Mouse (Mus musculus) erythroid progenitor cell, adult 5-6 weeks (primary cell): ENCODE measurements around the gene Hipk2. TPM values are rescaled to one million over a fixed set of nuclear protein-coding genes. Genes with fewer than 3 reads are reported as not detected.
A peak's percentile ranks its signal among the peaks of the same experiment; 100 is the strongest.
"Not testable (repeated sequence)": the region's sequence is repeated elsewhere in the genome, so short reads cannot be mapped to it uniquely, and the experiment has no call there.

Experiments
- ATAC-seq: replicated peaks from 2 replicates; pipeline ENCODE4 v1.8.0; 2016; ENCODE audit warnings: moderate number of reproducible peaks, mild to moderate bottlenecking, moderate TSS enrichment, inconsistent platforms; ENCODE audit not compliant: poor library complexity, low FRiP score, severe bottlenecking
- total RNA-seq, 2 experiments: library from RNA; stranded (forward) in 1 of 2; stranded (reverse) in 1 of 2; fragments of 150-400 nt in 1 of 2; fragments of 186-747, 209-891 nt in 1 of 2; gene quantifications; 2 replicates each; pipeline versions ENCODE4 v1.2.3 to v1.2.4; 2015 to 2017; ENCODE audit warnings: low replicate concordance in 2 of 2

Gene Hipk2
- total RNA-seq, 2 experiments from 2014 or later: 160 to 280 TPM

DNA sequence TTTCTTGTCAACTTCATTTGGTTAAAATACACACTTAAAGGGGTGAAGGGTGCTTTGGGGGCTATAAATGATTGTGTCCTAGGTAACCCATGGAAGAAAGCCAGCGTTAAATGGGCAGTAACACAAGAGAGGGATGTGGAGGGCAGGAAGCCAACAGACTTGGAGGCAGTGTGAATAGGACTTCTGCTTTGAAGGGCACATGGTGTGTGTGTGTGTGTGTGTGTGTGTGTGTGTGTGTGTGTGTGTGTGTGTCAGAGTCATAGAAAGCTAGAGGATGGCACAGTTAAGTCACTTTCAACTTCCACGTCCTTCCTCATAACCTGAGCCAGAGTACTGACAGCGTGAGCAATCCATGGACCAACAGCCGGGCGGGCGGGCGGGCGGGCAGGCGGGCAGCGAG lies 187.1 kb downstream of the Hipk2 start:
- ATAC-seq: no peak

DNA sequence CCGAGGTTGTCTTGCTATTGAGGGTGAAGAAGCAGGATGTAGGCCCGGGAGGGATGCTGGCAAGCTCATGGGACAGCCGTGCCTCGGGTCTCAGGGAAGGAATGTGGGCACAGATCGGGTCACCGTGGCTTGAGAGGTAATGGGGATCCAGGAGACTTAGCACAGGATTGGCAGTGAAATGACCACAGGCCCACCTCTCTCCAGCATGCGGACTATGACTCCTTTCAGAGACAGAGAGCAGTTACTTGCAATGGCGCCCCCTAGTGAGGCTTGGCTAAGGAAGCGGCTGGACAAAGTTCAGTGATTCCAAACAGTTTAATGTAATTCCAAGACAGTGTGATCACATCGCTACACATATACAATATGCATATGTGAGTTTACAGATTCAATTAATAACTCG lies 188.7 kb downstream of the Hipk2 start:
- ATAC-seq: no peak

DNA sequence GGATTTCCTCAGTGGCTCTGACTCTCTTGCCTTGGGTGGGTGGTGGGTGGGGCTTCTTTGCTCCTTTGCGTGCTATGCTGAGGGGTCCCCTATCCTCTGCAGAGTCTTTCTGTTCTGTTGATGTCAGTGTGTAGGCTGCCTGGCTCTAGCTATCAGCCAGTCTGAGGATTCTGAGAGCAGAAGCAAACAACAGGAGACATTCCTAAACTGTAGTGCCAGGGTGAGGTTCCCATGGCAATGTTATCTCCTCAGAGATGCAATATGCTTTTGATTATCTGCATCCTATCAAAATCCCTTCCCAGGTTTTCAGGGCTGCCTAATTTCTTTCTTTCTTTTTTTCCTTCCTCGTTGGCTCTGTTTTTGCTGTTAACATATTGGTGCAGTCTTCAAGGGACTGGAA lies 193.4 kb downstream of the Hipk2 start:
- no peak for ATAC-seq

DNA sequence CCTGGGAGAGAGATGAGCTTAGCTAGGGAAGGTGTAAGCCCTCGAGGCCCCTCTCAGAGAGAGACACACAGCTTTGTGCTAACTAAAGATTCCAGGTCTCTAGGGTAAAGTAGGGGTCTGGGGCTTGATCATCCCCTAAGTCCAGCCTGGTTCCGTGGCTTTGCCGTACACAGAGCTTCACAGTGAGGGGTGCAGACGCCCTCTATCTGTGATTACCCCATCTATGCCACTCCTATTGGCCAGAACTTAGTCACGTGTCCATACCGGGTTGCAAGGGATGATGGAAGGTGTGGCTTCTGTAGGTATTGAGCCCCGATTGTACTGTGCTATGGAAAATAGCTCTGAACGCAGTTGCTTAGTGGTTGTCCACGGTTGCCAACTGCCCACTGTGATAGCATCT lies 198.3 kb downstream of the Hipk2 start:
- no peak for ATAC-seq

DNA sequence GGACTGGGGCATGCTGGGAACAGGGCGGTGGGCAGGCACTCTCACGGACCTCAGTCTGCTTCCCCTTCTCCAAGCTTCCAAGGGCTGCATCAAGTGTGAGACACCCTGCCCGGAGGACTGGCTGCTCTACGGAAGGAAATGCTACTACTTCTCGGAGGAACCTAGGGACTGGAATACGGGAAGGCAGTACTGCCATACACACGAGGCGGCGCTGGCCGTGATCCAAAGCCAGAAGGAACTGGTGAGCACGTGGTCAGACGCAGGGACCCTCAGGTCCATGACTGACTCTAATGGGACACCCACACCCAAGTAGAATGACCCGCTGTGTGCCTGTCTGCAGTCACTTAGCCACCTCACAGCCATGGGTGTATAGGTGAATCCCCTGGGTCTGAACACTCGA lies 199.2 kb downstream of the Hipk2 start:
- no peak for ATAC-seq

DNA sequence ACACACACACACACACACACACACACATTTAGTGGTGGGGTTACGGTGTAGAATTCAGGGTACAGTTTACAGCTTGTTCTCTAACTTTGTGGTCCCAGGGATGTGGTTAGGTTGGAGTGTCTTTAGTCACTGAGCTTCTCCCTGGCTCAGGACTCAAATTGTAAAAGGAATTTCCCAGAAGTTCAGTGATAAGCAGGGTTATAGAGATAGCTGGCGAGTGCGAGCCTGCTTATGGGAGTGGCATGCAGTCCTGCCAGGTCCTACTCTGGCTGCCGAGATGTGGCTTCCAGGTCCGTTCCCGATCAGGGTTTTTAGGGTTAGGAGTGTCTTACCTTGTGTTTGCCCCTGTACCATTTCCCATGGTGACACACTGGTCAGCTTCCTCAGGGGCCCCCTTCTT lies 199.7 kb downstream of the Hipk2 start:
- ATAC-seq: no peak

DNA sequence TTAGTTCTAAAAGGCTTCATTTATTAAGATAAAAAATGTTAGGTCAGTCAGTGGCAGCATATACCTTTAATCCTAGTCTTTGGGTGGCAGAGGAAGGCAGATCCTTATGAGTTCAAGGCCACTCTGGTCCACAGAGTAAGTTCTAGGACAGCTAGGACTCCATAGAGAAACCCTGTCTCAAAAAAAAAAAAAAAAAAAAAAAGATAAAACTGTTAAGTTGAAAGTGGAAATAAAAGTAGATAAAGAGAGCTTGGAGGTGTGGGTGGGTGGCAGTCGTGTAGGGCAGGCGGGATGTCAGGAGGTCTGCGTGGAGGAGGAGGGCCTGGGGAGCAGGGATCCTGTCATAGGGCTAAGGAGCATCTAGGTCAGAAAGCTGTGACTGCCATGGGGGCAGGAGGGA lies 204.0 kb downstream of the Hipk2 start:
- ATAC-seq: no peak

DNA sequence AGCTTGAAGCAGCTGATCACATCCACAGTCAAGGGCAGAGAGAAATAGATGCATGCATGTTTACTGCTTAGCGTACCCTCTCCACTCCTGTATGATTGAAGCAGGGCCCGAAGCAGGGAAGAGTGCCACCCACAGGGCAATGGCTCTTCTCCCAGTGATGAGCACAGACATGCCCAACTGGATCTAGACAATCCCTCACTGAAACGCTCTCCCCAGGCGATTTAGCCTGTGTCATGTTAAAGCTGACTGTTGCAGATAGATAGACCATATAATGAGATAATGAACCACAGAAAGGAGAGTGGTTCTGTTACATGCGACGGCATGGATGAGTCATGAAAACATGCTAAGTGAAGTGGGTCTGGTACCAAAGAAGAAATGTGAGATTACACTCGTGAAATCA lies 204.7 kb downstream of the Hipk2 start:
- ATAC-seq: no peak

DNA sequence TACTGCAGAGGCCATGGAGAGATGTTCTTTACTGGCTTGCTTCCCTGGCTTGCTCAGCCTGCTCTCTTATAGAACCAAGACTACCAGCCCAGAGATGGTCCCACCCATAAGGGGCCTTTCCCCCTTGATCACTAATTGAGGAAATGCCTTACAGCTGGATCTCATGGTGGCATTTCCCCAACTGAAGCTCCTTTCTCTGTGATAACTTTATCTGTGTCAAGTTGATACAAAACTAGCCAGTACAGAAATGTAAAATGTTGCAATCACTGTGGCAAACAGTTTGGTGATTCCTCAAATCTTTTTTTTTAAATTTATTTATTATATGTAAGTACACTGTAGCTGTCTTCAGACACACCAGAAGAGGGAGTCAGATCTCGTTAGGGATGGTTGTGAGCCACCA lies 205.5 kb downstream of the Hipk2 start:
- not testable (repeated sequence) for ATAC-seq

DNA sequence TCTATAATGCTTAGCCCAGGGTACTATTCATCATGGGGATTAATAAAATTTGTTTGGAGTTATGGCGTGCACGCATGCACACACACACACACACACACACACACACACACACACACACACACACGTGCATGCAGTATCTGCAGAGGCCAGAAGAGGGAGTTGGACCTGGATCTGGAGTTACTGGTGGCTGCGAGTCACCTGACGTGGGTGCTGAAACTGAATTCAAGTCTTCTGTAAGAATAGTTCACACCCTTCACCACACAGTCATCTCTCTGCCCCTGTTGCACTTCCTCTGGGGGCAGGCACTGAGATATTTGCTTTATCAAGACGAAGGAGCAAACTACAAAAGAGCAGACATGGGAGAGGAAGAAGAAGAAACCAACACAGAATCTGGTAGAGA lies 206.4 kb downstream of the Hipk2 start:
- ATAC-seq: no peak

DNA sequence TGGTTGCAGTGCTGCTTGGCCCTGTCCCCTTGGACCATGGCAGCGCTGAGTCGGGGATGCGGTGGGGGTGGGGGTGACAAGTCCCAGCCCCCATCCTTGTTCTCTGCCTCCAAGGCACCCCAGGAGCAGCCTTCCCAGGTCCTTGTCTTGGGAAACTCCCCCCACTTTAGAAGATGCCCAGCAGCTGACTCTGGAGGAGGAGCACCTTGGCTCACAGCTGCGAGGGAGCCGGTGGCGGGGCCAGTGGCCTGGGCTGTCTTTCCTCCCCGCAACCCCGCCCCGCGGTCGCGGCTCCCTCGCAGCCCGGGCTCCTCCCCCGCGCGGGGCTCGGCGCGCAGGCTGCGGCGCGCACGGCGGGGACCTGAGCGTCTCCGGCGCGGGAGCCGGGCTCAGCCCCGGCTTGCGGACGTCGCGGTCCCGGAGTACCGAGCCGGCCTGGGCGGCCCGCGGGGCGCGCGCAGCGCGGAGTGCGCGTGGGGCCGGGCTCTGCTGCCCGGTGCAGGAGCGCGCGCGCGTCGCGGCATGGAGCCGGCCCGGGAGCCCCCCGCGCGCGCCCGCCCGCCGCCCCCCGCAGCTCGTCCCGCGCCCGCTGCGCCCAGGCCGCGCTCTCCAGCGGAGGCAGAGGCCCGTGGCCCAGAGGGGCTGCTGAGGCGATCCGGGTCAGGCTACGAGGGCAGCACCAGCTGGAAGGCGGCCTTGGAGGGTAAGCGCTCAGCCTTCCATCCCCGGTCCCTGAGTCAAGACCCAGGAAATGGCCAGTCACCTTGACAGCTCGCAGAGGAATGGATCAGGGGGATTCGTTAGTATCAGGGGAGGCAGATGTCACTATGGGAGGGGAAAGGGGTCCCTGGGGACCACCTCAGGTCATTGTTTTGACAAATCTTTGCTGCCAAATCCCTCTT lies 213.0 kb downstream of the Hipk2 start, which contains the start of gene Clec2l:
Gene Clec2l (plus strand): TSS at position 356 of the 902 bp plus-strand sequence.
- no peak for ATAC-seq

DNA sequence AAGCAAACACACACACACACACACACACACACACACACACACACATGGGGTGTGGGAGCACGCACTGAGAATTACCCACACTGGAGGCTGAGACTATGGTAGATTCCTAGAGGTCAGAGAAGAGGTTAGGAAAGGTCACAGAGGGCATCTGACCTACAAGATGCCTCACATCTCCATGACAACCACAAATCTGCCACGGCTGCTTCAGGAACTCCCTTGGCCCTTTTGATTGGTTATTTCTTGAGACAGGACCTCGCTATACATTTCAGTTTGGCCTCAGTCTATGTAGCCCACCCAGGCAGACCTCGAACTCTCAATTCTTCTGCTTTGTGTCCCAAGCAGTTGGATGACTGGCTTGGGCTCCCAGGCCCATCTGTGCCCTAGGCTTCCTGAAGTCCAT lies 214.3 kb downstream of the Hipk2 start:
- ATAC-seq: no peak

DNA sequence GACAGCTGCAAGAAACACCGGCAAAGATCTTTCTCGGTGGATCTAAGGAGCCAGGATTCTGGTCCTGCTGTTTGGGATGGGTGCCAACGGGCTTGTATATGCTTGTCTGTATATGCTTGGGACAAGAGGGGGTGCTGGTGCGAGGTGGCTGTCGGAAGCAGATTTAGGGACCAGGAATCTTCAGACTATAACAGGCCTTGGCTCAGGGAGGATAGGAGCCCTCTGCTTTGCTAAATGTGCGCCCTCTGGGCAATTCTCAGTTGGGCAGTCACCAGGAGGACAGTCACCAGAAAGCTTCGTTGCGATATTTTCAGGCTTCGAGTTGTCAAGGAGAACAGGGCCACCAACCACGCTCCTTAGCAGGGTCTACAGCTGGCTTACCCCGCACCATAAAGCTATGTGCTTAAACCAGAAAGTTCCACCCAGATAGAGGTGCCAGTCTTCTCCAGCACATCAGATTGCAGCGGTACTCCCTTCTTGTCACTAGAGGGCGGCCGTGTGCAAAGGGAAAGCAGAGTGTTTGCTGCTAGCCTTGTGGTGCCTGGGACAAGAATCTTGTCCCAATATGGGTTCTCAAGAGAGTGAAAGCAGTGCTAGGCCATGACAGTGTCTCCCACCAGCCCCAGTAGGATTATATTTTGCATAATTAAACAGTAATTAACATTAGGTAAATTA lies 225.6 kb downstream of the Hipk2 start:
- peak; percentile 88 for ATAC-seq

DNA sequence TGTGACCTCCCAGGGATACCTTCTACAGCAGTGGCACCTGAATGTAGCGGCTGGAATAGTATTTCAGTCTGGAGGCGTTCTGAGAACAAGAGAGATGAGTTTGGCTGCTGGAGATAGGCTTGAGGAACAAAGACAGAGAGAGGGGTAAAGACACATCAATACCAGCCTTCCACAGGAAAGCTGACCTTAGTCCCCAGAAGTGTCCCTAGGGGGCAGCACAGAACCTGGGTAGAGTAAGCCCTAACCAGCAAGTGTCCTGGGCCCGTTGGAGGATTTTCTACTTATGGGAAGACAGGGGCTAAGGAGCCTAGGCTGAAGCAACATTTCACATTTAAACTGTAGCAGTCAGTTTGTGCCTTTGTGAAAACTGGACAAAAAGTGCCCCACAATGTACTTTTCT lies 226.4 kb downstream of the Hipk2 start:
- no peak for ATAC-seq

Other genes with a start within 250 kb of the Hipk2 start
- gene Klrg2, start 238.9 kb downstream of the Hipk2 start, total RNA-seq (2015; ENCODE audit: low replicate concordance): not detected in 2 replicates
- gene Klrg2, start 238.9 kb downstream of the Hipk2 start, total RNA-seq (2017; ENCODE audit: low replicate concordance): not detected in 2 replicates
- gene Clec2l, start 213.1 kb downstream of the Hipk2 start, total RNA-seq (2015; ENCODE audit: low replicate concordance): not detected in 2 replicates
- gene Clec2l, start 213.1 kb downstream of the Hipk2 start, total RNA-seq (2017; ENCODE audit: low replicate concordance): 0.39 TPM in 1 of 2 replicates, not detected in the other
- gene Tbxas1, start 761 bp downstream of the Hipk2 start, total RNA-seq (2015; ENCODE audit: low replicate concordance): 18.7 and 18.9 TPM in 2 replicates
- gene Tbxas1, start 761 bp downstream of the Hipk2 start, total RNA-seq (2017; ENCODE audit: low replicate concordance): 18.6 and 48.0 TPM in 2 replicates
- 17.6 and 21.3 TPM in 2 replicates for gene Parp12, start 242.2 kb upstream of the Hipk2 start, total RNA-seq (2015; ENCODE audit: low replicate concordance)
- gene Parp12, start 242.2 kb upstream of the Hipk2 start, total RNA-seq (2017; ENCODE audit: low replicate concordance): 16.9 and 30.9 TPM in 2 replicates